Mouse (Mus musculus) myocyte (in vitro differentiated cells): ENCODE measurements around the gene Nxt1. TPM values are rescaled to one million over a fixed set of nuclear protein-coding genes. Genes with fewer than 3 reads are reported as not detected.

ENCODE experiments used
- H3K27me3 ChIP-seq: one replicate; pipeline ENCODE4 v1.6.1; 2011; ENCODE audit not compliant: control insufficient read depth, insufficient read depth, insufficient read length
- H3K36me3 ChIP-seq: one replicate; pipeline ENCODE4 v1.6.1; 2011; ENCODE audit not compliant: control insufficient read depth, insufficient read depth
- H3K4me2 ChIP-seq: one replicate; pipeline ENCODE4 v1.6.1; 2011; ENCODE audit warnings: low read depth, control low read depth
- H3K4me3 ChIP-seq: one replicate; pipeline ENCODE4 v1.5.1; 2011; ENCODE audit warnings: mild to moderate bottlenecking, control low read depth, moderate library complexity
- H3K79me2 ChIP-seq: one replicate; pipeline ENCODE4 v1.6.1; 2011; ENCODE audit not compliant: control insufficient read depth, insufficient read depth
- H3ac ChIP-seq: one replicate; pipeline ENCODE4 v1.6.1; 2011; ENCODE audit not compliant: control insufficient read depth, insufficient read length
- CEBPB ChIP-seq: IDR thresholded peaks from 2 replicates; pipeline ENCODE4 v1.6.1; 2011; ENCODE audit warnings: mild to moderate bottlenecking, moderate library complexity; ENCODE audit not compliant: poor library complexity, insufficient read depth, severe bottlenecking
- E2F4 ChIP-seq: IDR thresholded peaks from one replicate; pipeline ENCODE4 v1.6.1; 2011; ENCODE audit warnings: mild to moderate bottlenecking, control low read depth, moderate library complexity; ENCODE audit not compliant: insufficient read depth
- MAX ChIP-seq: IDR thresholded peaks from one replicate; pipeline ENCODE4 v1.6.1; 2011; ENCODE audit warnings: low read depth, mild to moderate bottlenecking, control low read depth
- MYOD1 ChIP-seq, 3 experiments: IDR thresholded peaks; one replicate each; pipeline ENCODE4 v1.6.1; 2011; ENCODE audit warnings: control low read depth in 2 of 3, low read depth in 2 of 3, mild to moderate bottlenecking in 2 of 3, moderate library complexity in 1 of 3; ENCODE audit not compliant: insufficient read length in 2 of 3, control insufficient read depth in 1 of 3
- MYOG ChIP-seq, 3 experiments: IDR thresholded peaks; one replicate each; pipeline ENCODE4 v1.6.1; 2011; ENCODE audit warnings: control low read depth in 2 of 3, low read depth in 2 of 3, mild to moderate bottlenecking in 2 of 3; ENCODE audit not compliant: insufficient read length in 2 of 3, control insufficient read depth in 1 of 3, insufficient read depth in 1 of 3
- POLR2A ChIP-seq: IDR thresholded peaks from one replicate; pipeline ENCODE4 v1.6.1; 2011; ENCODE audit warnings: low read depth, mild to moderate bottlenecking, control low read depth, moderate library complexity; ENCODE audit not compliant: insufficient read length
- POLR2AphosphoS2 ChIP-seq: IDR thresholded peaks from one replicate; pipeline ENCODE4 v1.6.1; 2011; ENCODE audit warnings: low read depth, control low read depth; ENCODE audit not compliant: insufficient read length
- REST ChIP-seq: IDR thresholded peaks from one replicate; pipeline ENCODE4 v1.6.1; 2011; ENCODE audit warnings: mild to moderate bottlenecking, control low read depth, moderate library complexity; ENCODE audit not compliant: insufficient read depth, insufficient read length
- SRF ChIP-seq: IDR thresholded peaks from one replicate; pipeline ENCODE4 v1.6.1; 2011; ENCODE audit warnings: low read depth; ENCODE audit not compliant: control insufficient read depth, insufficient read length
- TCF12 ChIP-seq: IDR thresholded peaks from one replicate; pipeline ENCODE4 v1.6.1; 2011; ENCODE audit warnings: mild to moderate bottlenecking, control low read depth; ENCODE audit not compliant: poor library complexity, insufficient read depth, severe bottlenecking
- TCF3 ChIP-seq: IDR thresholded peaks from one replicate; pipeline ENCODE4 v1.6.1; 2011; ENCODE audit warnings: low read depth, control low read depth; ENCODE audit not compliant: insufficient read length
- USF1 ChIP-seq: IDR thresholded peaks from one replicate; pipeline ENCODE4 v1.6.1; 2011; ENCODE audit warnings: low read depth, mild to moderate bottlenecking, control low read depth, moderate library complexity
- polyA plus RNA-seq: library from polyadenylated mRNA; unstranded; fragments of >200 nt; fragmentation: generic; extraction: Trizol; gene quantifications from one replicate; pipeline ENCODE4 v1.2.1, GENCODE M21; 2012; ENCODE audit warnings: missing spikeins

The Nxt1 gene
- polyA plus RNA-seq, 1 experiment, result 36.8 TPM

- Histone ChIP-seq H3K36me3 (peaks cover 32% of the 10 kb centered on the region), H3ac (no peak overlapping the region), H3K79me2 (no peaks in the 10 kb centered on the region), H3K4me3 (no peak overlapping the region), H3K27me3 (no peaks in the 10 kb centered on the region), H3K4me2 (no peak overlapping the region)
- TF ChIP-seq POLR2AphosphoS2 (peak; percentile 6), MYOD1 (IDR thresholded peaks at IDR 0.05; ENCODE audit: control insufficient read depth in 1 of 3, insufficient read length in 2 of 3, low read depth in 2 of 3) (no peak), REST (no peak), POLR2A (no peak), TCF12 (no peak), SRF (no peak), USF1 (no peak)
These were observed 34.2 kb downstream of the Nxt1 start for GRCm38 (mm10) chr2:148706409-148707201.

GRCm38 (mm10) chr2:148707202-148707530 lies 34.8 kb downstream of the Nxt1 start:
- no peaks in the 10 kb centered on the region for H3K79me2 ChIP-seq
- H3K4me3 ChIP-seq, result no peak overlapping the region
- H3ac ChIP-seq, result no peak overlapping the region
- no peak overlapping the region for H3K4me2 ChIP-seq
- no peaks in the 10 kb centered on the region for H3K27me3 ChIP-seq
- H3K36me3 ChIP-seq, result peaks cover 30% of the 10 kb centered on the region
- TF ChIP-seq TCF12, result no peak

- H3K4me2 ChIP-seq, result no peak overlapping the region
- peaks cover 26% of the 10 kb centered on the region for H3K79me2 ChIP-seq
- no peak overlapping the region for H3K4me3 ChIP-seq
- no peaks in the 10 kb centered on the region for H3K27me3 ChIP-seq
- TF ChIP-seq REST (no peak), E2F4 (no peak), POLR2A (no peak), POLR2AphosphoS2 (no peak), SRF (no peak), MAX (no peak), TCF12 (no peak), MYOG (IDR thresholded peaks at IDR 0.05; ENCODE audit: control insufficient read depth in 1 of 3, insufficient read depth in 1 of 3, insufficient read length in 2 of 3, low read depth in 2 of 3) (no peak), USF1 (no peak), TCF3 (no peak), CEBPB (no peak), MYOD1 (IDR thresholded peaks at IDR 0.05; ENCODE audit: control insufficient read depth in 1 of 3, insufficient read length in 2 of 3, low read depth in 2 of 3) (no peak)
- H3ac ChIP-seq, result no peak overlapping the region
- H3K36me3 ChIP-seq, result peaks cover 23% of the 10 kb centered on the region
These were observed 39.9 kb downstream of the Nxt1 start for GRCm38 (mm10) chr2:148712326-148712725.

- no peaks in the 10 kb centered on the region for H3K27me3 ChIP-seq
- TF ChIP-seq SRF (no peak), REST (no peak), MAX (no peak), POLR2AphosphoS2 (no peak), MYOD1 (IDR thresholded peaks at IDR 0.05; ENCODE audit: control insufficient read depth in 1 of 3, insufficient read length in 2 of 3, low read depth in 2 of 3) (peak in 1 of 3 experiments; percentile 35), MYOG (IDR thresholded peaks at IDR 0.05; ENCODE audit: control insufficient read depth in 1 of 3, insufficient read depth in 1 of 3, insufficient read length in 2 of 3, low read depth in 2 of 3) (peak in 2 of 3 experiments; percentile 23 to 31), E2F4 (no peak)
- H3K79me2 ChIP-seq, result peaks cover 47% of the 10 kb centered on the region
- H3K4me3 ChIP-seq, result no peak overlapping the region
- peak overlapping the region; percentile 1 for H3K4me2 ChIP-seq
- H3ac ChIP-seq, result no peak overlapping the region
- H3K36me3 ChIP-seq, result peaks cover 5% of the 10 kb centered on the region
These were observed 44.7 kb downstream of the Nxt1 start for GRCm38 (mm10) chr2:148717072-148717471.

GRCm38 (mm10) chr2:148719271-148719995 lies 47.0 kb downstream of the Nxt1 start:
- H3K79me2 ChIP-seq, result peaks cover 56% of the 10 kb centered on the region
- peak overlapping the region; percentile 49 for H3K4me2 ChIP-seq
- no peak overlapping the region for H3ac ChIP-seq
- H3K27me3 ChIP-seq, result no peaks in the 10 kb centered on the region
- H3K4me3 ChIP-seq, result no peak overlapping the region
- H3K36me3 ChIP-seq, result no peaks in the 10 kb centered on the region
- TF ChIP-seq SRF, result peak; percentile 78
- no peak for TF ChIP-seq MYOG (IDR thresholded peaks at IDR 0.05; ENCODE audit: control insufficient read depth in 1 of 3, insufficient read depth in 1 of 3, insufficient read length in 2 of 3, low read depth in 2 of 3)
- TF ChIP-seq POLR2A, result no peak
- no peak for TF ChIP-seq POLR2AphosphoS2
- no peak for TF ChIP-seq TCF12
- no peak for TF ChIP-seq MAX
- TF ChIP-seq MYOD1 (IDR thresholded peaks at IDR 0.05; ENCODE audit: control insufficient read depth in 1 of 3, insufficient read length in 2 of 3, low read depth in 2 of 3), result no peak
- no peak for TF ChIP-seq REST
- no peak for TF ChIP-seq TCF3
- no peak for TF ChIP-seq E2F4
- 0 out of 2 replicates have a peak, but pooled peaks have one; percentile 6 for TF ChIP-seq CEBPB
- TF ChIP-seq USF1, result no peak

Other genes starting within 250 kb of the Nxt1 start
- gene Cd93, start 229.0 kb upstream of the Nxt1 start, polyA plus RNA-seq, result 0.12 TPM
- gene Gzf1, start 8.4 kb downstream of the Nxt1 start, polyA plus RNA-seq, result 12.7 TPM
- gene Napb, start 59.9 kb downstream of the Nxt1 start, polyA plus RNA-seq, result 2.3 TPM
- 0.07 TPM for gene Cstl1, start 77.8 kb downstream of the Nxt1 start, polyA plus RNA-seq
- gene Cst11, start 98.9 kb downstream of the Nxt1 start, polyA plus RNA-seq, result not detected
- gene 8030411F24Rik, start 109.4 kb downstream of the Nxt1 start, polyA plus RNA-seq, result not detected
- not detected for gene Cst12, start 116.8 kb downstream of the Nxt1 start, polyA plus RNA-seq
- gene Cst8, start 126.2 kb downstream of the Nxt1 start, polyA plus RNA-seq, result not detected
- gene Cst13, start 147.5 kb downstream of the Nxt1 start, polyA plus RNA-seq, result not detected
- gene Cst9, start 162.5 kb downstream of the Nxt1 start, polyA plus RNA-seq, result not detected
- gene 9230104L09Rik, start 192.4 kb downstream of the Nxt1 start, polyA plus RNA-seq, result not detected
- gene Cst3, start 203.1 kb downstream of the Nxt1 start, polyA plus RNA-seq, result 646 TPM